ENCODE assay signal across 9 mouse cellular contexts in the genomic region with DNA sequence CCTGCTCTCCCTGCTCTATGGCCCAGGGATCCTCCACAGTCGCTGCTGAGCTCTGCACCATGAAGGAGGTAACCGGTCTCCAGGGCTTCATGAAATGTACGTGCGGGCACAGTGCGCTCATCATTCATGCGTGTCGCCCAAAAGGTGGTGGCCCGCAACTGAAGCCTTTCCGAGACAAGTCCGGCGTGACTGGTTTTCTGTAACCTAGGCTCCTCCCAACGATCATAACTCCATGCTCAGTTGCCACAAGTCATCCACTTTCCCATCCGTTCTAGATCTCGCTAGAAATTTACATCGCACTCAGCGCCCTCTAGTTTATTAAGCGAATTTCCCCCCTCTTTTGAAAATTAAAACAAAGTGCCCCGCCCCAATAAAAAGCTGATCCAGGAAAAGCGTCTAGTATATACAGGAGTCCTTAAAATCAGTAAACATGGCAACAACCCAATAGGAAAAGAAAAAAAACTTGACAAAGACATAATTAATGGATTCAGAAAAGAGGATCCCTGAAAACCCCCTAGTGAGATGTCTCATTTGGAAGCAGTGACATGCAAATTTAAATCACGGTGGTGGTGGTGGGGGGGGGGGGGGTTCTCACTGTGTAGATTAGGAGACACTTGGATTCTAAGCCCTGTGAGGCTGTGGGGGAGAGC. TPM values are rescaled to one million over a fixed set of nuclear protein-coding genes. Genes with fewer than 3 reads are reported as not detected.
A peak's percentile ranks its signal among the peaks of the same experiment; 100 is the strongest.
DNase-seq lines count a peak whose midpoint lies in the region; ATAC-seq lines count a peak whose summit lies in the region.
"Had no signal": no experiment of that assay in that cellular context is flagged by ENCODE, and none has a peak within 500 bp of the region (broad histone marks: within the 10 kb centered on the region; RNA-seq: fewer than 3 reads in every experiment).

No protein-coding gene starts in this region.

- H3K4me3 ChIP-seq in megakaryocyte, embryonic 14.5 days (replicated peaks): peak overlapping the region; percentile 43
- peak overlapping the region; percentile 24 for H3K4me3 ChIP-seq in limb, embryonic 15.5 days
- no peak overlapping the region; the same call in 1 of the 2 replicates for H3K4me3 ChIP-seq in stomach, embryonic 16.5 days (replicated peaks; ENCODE audit: low read length)

- WGBS in limb, embryonic 15.5 days: 10% methylated on average over 20 of the region's 20 CpGs
- WGBS in stomach, embryonic 16.5 days: 19% methylated on average over 20 of the region's 20 CpGs

- no peaks in the 10 kb centered on the region for H3K9me3 ChIP-seq in megakaryocyte, embryonic 14.5 days
- no peaks in the 10 kb centered on the region for H3K9me3 ChIP-seq in limb, embryonic 15.5 days
- H3K9me3 ChIP-seq in stomach, embryonic 16.5 days (replicated peaks; ENCODE audit: control insufficient read depth, low read length): no peaks in the 10 kb centered on the region

- H3K4me2 ChIP-seq in limb, embryonic 15.5 days: peak overlapping the region; percentile 44
- H3K4me2 ChIP-seq in stomach, embryonic 16.5 days (ENCODE audit: low read depth, low read length): peak overlapping the region; percentile 39

- no peaks in the 10 kb centered on the region for H3K36me3 ChIP-seq in megakaryocyte, embryonic 14.5 days (replicated peaks; ENCODE audit: low read length)
- no peaks in the 10 kb centered on the region for H3K36me3 ChIP-seq in limb, embryonic 15.5 days
- H3K36me3 ChIP-seq in stomach, embryonic 16.5 days (ENCODE audit: control insufficient read depth, insufficient read depth, low read length): no peaks in the 10 kb centered on the region

- no peak for ATAC-seq in megakaryocyte, adult 5-6 weeks (ENCODE audit: poor library complexity, severe bottlenecking)
- ATAC-seq in limb, embryonic 15.5 days (ENCODE audit: insufficient number of reproducible peaks, low FRiP score, low TSS enrichment, low read depth): no peak
- no peak for ATAC-seq in stomach, embryonic 16.5 days (ENCODE audit: insufficient read depth, low FRiP score)

- no peak overlapping the region for H3K9ac ChIP-seq in limb, embryonic 15.5 days
- H3K9ac ChIP-seq in stomach, embryonic 16.5 days (ENCODE audit: low read length): 0 out of 2 replicates have a peak overlapping the region, but pooled peaks have one; percentile 33
- H3K9ac ChIP-seq: liver, embryonic 14.5 days had no signal

- peaks cover 22% of the 10 kb centered on the region for H3K4me1 ChIP-seq in megakaryocyte, embryonic 14.5 days
- H3K4me1 ChIP-seq in limb, embryonic 15.5 days: peaks cover 17% of the 10 kb centered on the region
- H3K4me1 ChIP-seq in stomach, embryonic 16.5 days (ENCODE audit: control insufficient read depth, insufficient read depth, low read length): peaks cover 16% of the 10 kb centered on the region

- peak; percentile 23 for DNase-seq in adrenal gland, adult 2 months
- no peak for DNase-seq in adrenal gland, postnatal 10 days
- DNase-seq in urinary bladder, postnatal 36 days (ENCODE audit: low spot score in 2 of 2): no peak
- no peak for DNase-seq in ovary, postnatal 10 days (ENCODE audit: low spot score)

- peaks cover 41% of the 10 kb centered on the region for H3K27me3 ChIP-seq in megakaryocyte, embryonic 14.5 days (replicated peaks)
- peaks cover 11% of the 10 kb centered on the region for H3K27me3 ChIP-seq in limb, embryonic 15.5 days
- H3K27me3 ChIP-seq in stomach, embryonic 16.5 days (ENCODE audit: control insufficient read depth, insufficient read depth, low read length): no peaks in the 10 kb centered on the region

- no peak overlapping the region for H3K27ac ChIP-seq in limb, embryonic 15.5 days
- peak overlapping the region; percentile 68; the same call in 1 of the 2 replicates for H3K27ac ChIP-seq in stomach, embryonic 16.5 days (ENCODE audit: low read length)
- H3K27ac ChIP-seq: liver, embryonic 14.5 days had no signal

RNA-seq across cellular contexts. Expression of gene Trim2, which starts 28.2 kb away (rescaled TPM):
- total RNA-seq in adrenal gland, adult 2 months (2021): 100 to 1,000 TPM in 1 of 2 experiments, 10 to 100 TPM in 1; 34.1 to 125 TPM
- 58.3 and 115 TPM in 2 replicates for polyA plus RNA-seq in adrenal gland, adult 2 months (2012; rRNA removed)
- 10 to 100 TPM; 53.1 to 58.5 TPM for total RNA-seq in adrenal gland, postnatal 10 days (2021)
- polyA plus RNA-seq in megakaryocyte, embryonic 14.5 days (2012; ENCODE audit: insufficient read depth, low replicate concordance): not detected in 2 replicates
- total RNA-seq in megakaryocyte, adult 5-6 weeks (2015): 0.62 TPM in 1 of 2 replicates, not detected in the other
- total RNA-seq in megakaryocyte, adult 5-6 weeks (2017): 0.99 and 1.7 TPM in 2 replicates
- polyA plus RNA-seq in limb, embryonic 15.5 days (2015; fragmentation: Nextera tagmentation; extraction: Ambion mirVana): 33.4 and 35.9 TPM in 2 replicates
- polyA plus RNA-seq in stomach, embryonic 16.5 days (2015; fragmentation: Nextera tagmentation; extraction: Ambion mirVana): 33.4 and 39.9 TPM in 2 replicates

Comparison
In these comparisons a context has a peak if more than half of its experiments do, and no peak if none do; other contexts are left out.
1. RNA of gene Trim2, which starts 28.2 kb away (polyA plus RNA-seq): 58.3 to 115 TPM in adrenal gland, adult 2 months, 33.4 to 35.9 TPM in limb, embryonic 15.5 days and 33.4 to 39.9 TPM in stomach, embryonic 16.5 days; not detected in megakaryocyte, embryonic 14.5 days; every median in the first group is over 10 times any median in the second.